Mouse (Mus musculus): ENCODE data around the gene Il1b. TPM values are rescaled to one million over a fixed set of nuclear protein-coding genes. Genes with fewer than 3 reads are reported as not detected.

Gene Il1b
- total and polyA plus RNA-seq, 2 experiments from 2014 or later: 0.21 TPM; not detected in 1

DNA sequence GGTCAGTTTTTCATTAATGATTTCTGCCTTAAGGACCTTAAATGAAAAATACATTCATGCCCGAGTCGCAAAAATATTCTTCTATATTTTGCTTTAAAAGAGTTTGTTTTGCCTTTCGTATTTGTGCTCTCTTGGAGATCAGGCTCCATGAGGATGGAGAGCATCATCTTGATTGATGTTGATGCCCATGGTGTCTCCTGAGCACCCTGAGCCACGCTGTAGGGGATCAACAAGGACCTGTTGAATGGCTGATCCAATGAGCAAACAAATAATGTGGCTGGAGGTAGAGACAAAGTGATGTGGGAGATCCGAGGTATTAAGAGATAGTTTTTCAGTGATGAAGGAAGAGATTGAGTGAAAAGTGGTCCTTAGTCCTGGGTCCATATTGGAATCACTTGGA, 19.2 kb upstream of the Il1b start:
- DNase-seq (ENCODE audit: low spot score) (no peak), ATAC-seq (no peak)
- no peak overlapping the region for H3K9ac ChIP-seq (replicated peaks; ENCODE audit: low read length)
- H3K9me3 ChIP-seq (ENCODE audit: low read length): no peaks in the 10 kb centered on the region
- no peaks in the 10 kb centered on the region for H3K27me3 ChIP-seq (ENCODE audit: insufficient read depth, low read length)
- H3K4me3 ChIP-seq (ENCODE audit: low read length): no peak overlapping the region
- no peaks in the 10 kb centered on the region for H3K4me1 ChIP-seq (ENCODE audit: insufficient read depth, low read length)
- no peak for TF ChIP-seq CTCF (IDR thresholded peaks at IDR 0.05; ENCODE audit: low read depth)
- H3K4me2 ChIP-seq (ENCODE audit: low read depth, low read length): no peak overlapping the region
- H3K27ac ChIP-seq: no peak overlapping the region
- H3K36me3 ChIP-seq (ENCODE audit: insufficient read depth, low read length): no peaks in the 10 kb centered on the region
- WGBS: 85% methylated on average over 5 of the region's 5 CpGs

GRCm38 (mm10) chr2:129389323-129389722, 18.4 kb upstream of the Il1b start:
- Histone ChIP-seq H3K27ac (no peak overlapping the region), H3K9me3 (ENCODE audit: low read length) (no peaks in the 10 kb centered on the region), H3K4me2 (ENCODE audit: low read depth, low read length) (no peak overlapping the region), H3K4me3 (ENCODE audit: low read length) (no peak overlapping the region), H3K36me3 (ENCODE audit: insufficient read depth, low read length) (no peaks in the 10 kb centered on the region), H3K9ac (replicated peaks; ENCODE audit: low read length) (no peak overlapping the region), H3K27me3 (ENCODE audit: insufficient read depth, low read length) (no peaks in the 10 kb centered on the region), H3K4me1 (ENCODE audit: insufficient read depth, low read length) (no peaks in the 10 kb centered on the region)
- 75% methylated on average over 2 of the region's 2 CpGs for WGBS
- no peak for ATAC-seq
- no peak for TF ChIP-seq CTCF (IDR thresholded peaks at IDR 0.05; ENCODE audit: low read depth)
- DNase-seq (ENCODE audit: low spot score): no peak

DNA sequence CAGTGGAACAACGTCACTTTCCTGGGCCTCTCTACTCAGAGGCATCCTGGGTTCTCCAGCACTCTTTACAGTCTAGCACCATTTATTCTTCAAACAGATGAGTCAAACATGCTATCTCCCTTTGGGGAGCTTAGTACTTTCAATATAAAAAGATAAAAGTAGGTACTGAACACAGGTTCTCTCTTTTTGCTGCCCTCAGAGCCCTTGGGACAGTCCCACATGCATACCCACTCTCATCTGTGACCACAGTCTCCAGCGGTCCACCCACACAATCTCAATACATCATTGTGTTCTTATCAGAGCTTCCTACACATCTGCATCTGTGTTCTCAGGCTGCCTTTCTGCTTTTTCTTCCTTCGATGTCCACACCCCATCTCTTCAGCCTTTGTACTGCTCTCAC, 14.4 kb upstream of the Il1b start:
- no peak overlapping the region for H3K9ac ChIP-seq (replicated peaks; ENCODE audit: low read length)
- H3K4me2 ChIP-seq (ENCODE audit: low read depth, low read length): no peak overlapping the region
- H3K4me3 ChIP-seq (ENCODE audit: low read length): no peak overlapping the region
- H3K4me1 ChIP-seq (ENCODE audit: insufficient read depth, low read length): no peaks in the 10 kb centered on the region
- 92% methylated on average over 3 of the region's 3 CpGs for WGBS
- ATAC-seq (no peak), DNase-seq (ENCODE audit: low spot score) (no peak)
- no peaks in the 10 kb centered on the region for H3K27me3 ChIP-seq (ENCODE audit: insufficient read depth, low read length)
- no peaks in the 10 kb centered on the region for H3K9me3 ChIP-seq (ENCODE audit: low read length)
- no peaks in the 10 kb centered on the region for H3K36me3 ChIP-seq (ENCODE audit: insufficient read depth, low read length)
- no peak for TF ChIP-seq CTCF (IDR thresholded peaks at IDR 0.05; ENCODE audit: low read depth)
- no peak overlapping the region for H3K27ac ChIP-seq

DNA sequence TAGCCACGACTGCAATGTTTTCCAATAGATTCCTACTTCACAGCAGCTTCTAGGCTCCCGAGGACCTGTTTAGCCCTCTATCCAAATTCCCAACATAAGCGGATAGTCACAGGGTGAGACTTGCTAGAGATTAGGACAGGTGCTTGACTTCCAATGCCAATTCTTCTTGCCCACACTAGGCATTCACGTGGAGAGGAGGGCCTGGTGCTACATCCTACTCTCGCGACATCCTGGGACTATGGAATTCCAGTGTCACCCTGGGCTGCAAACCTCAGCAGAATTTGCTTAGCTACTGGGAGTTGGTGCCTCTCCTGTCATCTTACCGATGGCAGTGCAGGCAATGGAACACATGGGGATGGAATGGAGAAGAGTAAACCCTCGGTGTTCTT, 13.3 kb upstream of the Il1b start:
- Histone ChIP-seq H3K36me3 (ENCODE audit: insufficient read depth, low read length) (no peaks in the 10 kb centered on the region), H3K9me3 (ENCODE audit: low read length) (no peaks in the 10 kb centered on the region), H3K4me1 (ENCODE audit: insufficient read depth, low read length) (no peaks in the 10 kb centered on the region), H3K4me3 (ENCODE audit: low read length) (no peak overlapping the region), H3K9ac (replicated peaks; ENCODE audit: low read length) (no peak overlapping the region), H3K27ac (no peak overlapping the region), H3K27me3 (ENCODE audit: insufficient read depth, low read length) (no peaks in the 10 kb centered on the region), H3K4me2 (ENCODE audit: low read depth, low read length) (no peak overlapping the region)
- ATAC-seq: no peak
- no peak for TF ChIP-seq CTCF (IDR thresholded peaks at IDR 0.05; ENCODE audit: low read depth)
- no peak for DNase-seq (ENCODE audit: low spot score)
- 78% methylated on average over 8 of the region's 8 CpGs for WGBS

DNA sequence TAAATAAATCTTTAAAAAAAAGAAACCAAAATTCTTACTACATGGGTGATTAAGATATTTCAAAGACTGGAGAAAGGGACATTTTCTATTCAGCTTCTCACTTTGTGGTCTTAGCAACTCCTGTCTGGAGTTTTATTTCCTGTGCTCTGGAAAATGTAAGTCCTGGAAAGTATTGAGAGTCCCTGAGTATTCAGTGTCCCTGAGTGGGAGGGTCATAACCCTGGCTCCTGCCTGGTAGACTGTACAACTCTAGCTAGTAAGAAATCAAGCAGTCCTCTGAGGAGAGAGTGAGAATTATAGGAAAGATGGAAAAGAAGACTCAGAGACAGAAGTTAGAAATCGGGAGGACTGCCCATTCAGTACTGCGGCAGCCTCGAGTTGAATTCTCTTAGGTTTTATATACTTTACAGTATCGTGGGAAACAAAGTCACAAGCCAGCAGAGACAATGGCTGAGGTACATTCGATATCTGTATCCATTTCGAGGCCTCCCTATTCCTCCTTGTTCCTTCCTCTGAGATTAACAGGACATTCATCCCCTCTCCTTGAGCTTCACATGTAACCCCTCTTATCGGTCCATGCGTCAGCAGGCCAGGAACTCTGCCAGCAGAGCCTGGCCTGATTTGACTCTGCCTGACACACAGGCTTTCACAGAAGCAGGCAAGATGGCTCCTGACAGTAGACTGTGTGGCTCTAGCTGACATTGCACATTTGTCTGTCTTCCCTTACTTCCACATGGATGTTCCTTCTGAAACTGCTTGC, 12.8 kb upstream of the Il1b start:
- WGBS: 89% methylated on average over 8 of the region's 8 CpGs

DNA sequence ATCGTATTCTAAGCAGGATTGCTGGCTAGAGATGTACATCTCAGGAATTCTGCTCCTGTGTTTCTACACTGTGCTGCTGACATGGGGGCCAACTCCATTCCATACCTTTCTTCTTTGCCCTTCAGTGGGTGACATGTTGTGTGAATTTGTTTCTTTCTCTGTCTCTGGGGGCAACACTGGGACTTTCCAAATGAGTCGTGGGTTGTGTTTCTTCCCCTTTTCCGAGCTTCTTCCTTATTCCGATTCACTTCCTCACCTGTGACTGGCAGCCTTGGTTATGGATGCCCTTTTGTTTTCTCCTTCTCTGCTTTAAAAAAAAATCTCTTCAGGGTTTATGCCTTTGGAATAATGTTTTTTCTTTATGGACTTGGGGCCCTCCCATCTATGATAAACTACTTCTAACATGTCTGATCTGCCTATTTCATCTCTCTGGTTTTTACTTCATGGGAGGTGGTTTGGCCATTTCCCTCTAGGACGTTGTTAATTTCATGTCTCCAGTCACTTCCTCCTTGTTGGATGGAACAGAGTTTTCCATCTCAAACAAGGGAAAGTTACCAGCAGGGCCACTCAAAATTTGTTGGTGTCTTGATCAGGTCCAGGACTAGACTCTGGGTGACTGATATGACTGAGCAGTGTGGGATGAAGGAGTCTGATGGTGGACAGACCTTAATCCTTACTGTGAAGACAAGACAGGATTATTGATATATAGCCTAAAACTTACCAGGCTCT, 10.0 kb upstream of the Il1b start:
- Histone ChIP-seq H3K27ac (no peak overlapping the region), H3K4me3 (ENCODE audit: low read length) (no peak overlapping the region), H3K4me2 (ENCODE audit: low read depth, low read length) (no peak overlapping the region), H3K36me3 (ENCODE audit: insufficient read depth, low read length) (no peaks in the 10 kb centered on the region), H3K4me1 (ENCODE audit: insufficient read depth, low read length) (no peaks in the 10 kb centered on the region), H3K27me3 (ENCODE audit: insufficient read depth, low read length) (no peaks in the 10 kb centered on the region), H3K9me3 (ENCODE audit: low read length) (no peaks in the 10 kb centered on the region), H3K9ac (replicated peaks; ENCODE audit: low read length) (no peak overlapping the region)
- TF ChIP-seq CTCF (IDR thresholded peaks at IDR 0.05; ENCODE audit: low read depth): no peak
- 90% methylated on average over 5 of the region's 5 CpGs for WGBS
- no peak for DNase-seq (ENCODE audit: low spot score)
- ATAC-seq: no peak

More for the DNA sequence above, 12.8 kb upstream of the Il1b start:
- Histone ChIP-seq H3K4me1 (ENCODE audit: insufficient read depth, low read length) (no peaks in the 10 kb centered on the region), H3K27ac (no peak overlapping the region), H3K4me2 (ENCODE audit: low read depth, low read length) (no peak overlapping the region), H3K9me3 (ENCODE audit: low read length) (no peaks in the 10 kb centered on the region), H3K9ac (replicated peaks; ENCODE audit: low read length) (no peak overlapping the region), H3K4me3 (ENCODE audit: low read length) (no peak overlapping the region), H3K36me3 (ENCODE audit: insufficient read depth, low read length) (no peaks in the 10 kb centered on the region), H3K27me3 (ENCODE audit: insufficient read depth, low read length) (no peaks in the 10 kb centered on the region)
- no peak for TF ChIP-seq CTCF (IDR thresholded peaks at IDR 0.05; ENCODE audit: low read depth)
- no peak for DNase-seq (ENCODE audit: low spot score)
- no peak for ATAC-seq

DNA sequence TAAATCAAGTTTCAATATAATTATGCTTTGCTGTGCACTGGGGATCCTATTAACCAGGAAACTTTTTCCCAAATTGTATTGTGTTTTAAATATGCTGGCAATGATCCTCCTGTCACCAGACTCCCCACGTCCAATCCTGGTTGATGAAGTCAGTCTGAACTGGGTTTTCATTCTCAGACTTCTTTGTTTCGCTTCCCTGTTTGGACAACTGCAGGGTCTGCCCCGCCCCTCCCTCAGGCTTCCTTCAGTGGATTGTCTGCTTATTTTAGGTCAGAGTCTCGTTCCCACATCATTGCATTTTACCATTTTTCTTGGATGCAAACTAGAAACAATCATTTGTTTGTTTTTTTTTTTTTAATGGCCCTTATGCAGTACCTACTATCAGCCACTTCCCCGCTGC, 9.3 kb upstream of the Il1b start:
- H3K36me3 ChIP-seq (ENCODE audit: insufficient read depth, low read length): no peaks in the 10 kb centered on the region
- no peaks in the 10 kb centered on the region for H3K27me3 ChIP-seq (ENCODE audit: insufficient read depth, low read length)
- no peak for ATAC-seq
- TF ChIP-seq CTCF (IDR thresholded peaks at IDR 0.05; ENCODE audit: low read depth): no peak
- H3K4me3 ChIP-seq (ENCODE audit: low read length): no peak overlapping the region
- H3K27ac ChIP-seq: no peak overlapping the region
- no peak overlapping the region for H3K4me2 ChIP-seq (ENCODE audit: low read depth, low read length)
- DNase-seq (ENCODE audit: low spot score): no peak
- no peak overlapping the region for H3K9ac ChIP-seq (replicated peaks; ENCODE audit: low read length)
- H3K9me3 ChIP-seq (ENCODE audit: low read length): no peaks in the 10 kb centered on the region
- H3K4me1 ChIP-seq (ENCODE audit: insufficient read depth, low read length): no peaks in the 10 kb centered on the region
- WGBS: 69% methylated on average over 5 of the region's 5 CpGs
